Mouse (Mus musculus): ENCODE results near the gene Sbk1.
A peak's percentile ranks its signal among the peaks of the same experiment; 100 is the strongest.
"Not testable (repeated sequence)": the region's sequence is repeated elsewhere in the genome, so short reads cannot be mapped to it uniquely, and the experiment has no call there.

Sbk1 gene

GRCm38 (mm10) chr7:126288571-126289091, 16.2 kb downstream of the Sbk1 start:
- DNase-seq, result peak; percentile 72 to 76

GRCm38 (mm10) chr7:126289371-126289770, 17.0 kb downstream of the Sbk1 start:
- no peak for DNase-seq

GRCm38 (mm10) chr7:126289956-126290355, 17.5 kb downstream of the Sbk1 start:
- DNase-seq, result no peak

GRCm38 (mm10) chr7:126291681-126292545, 19.5 kb downstream of the Sbk1 start:
- DNase-seq, result no peak

- no peak for DNase-seq
These were observed 20.7 kb downstream of the Sbk1 start for GRCm38 (mm10) chr7:126293091-126293490.

GRCm38 (mm10) chr7:126297579-126298460, 25.4 kb downstream of the Sbk1 start:
- DNase-seq, result peak; percentile 74 to 80

- DNase-seq, result no peak
These were observed 26.4 kb downstream of the Sbk1 start for GRCm38 (mm10) chr7:126298856-126299255.

GRCm38 (mm10) chr7:126301831-126302230, 29.4 kb downstream of the Sbk1 start:
- not testable (repeated sequence) for DNase-seq

- no peak for DNase-seq
These were observed 39.4 kb downstream of the Sbk1 start for GRCm38 (mm10) chr7:126311822-126312221.

GRCm38 (mm10) chr7:126313309-126313708, 40.9 kb downstream of the Sbk1 start:
- no peak for DNase-seq

- DNase-seq, result no peak
These were observed 41.9 kb downstream of the Sbk1 start for GRCm38 (mm10) chr7:126314273-126314672.

- DNase-seq, result peak; percentile 85 to 87
These were observed 51.3 kb downstream of the Sbk1 start for GRCm38 (mm10) chr7:126323729-126324128.

- DNase-seq, result no peak
These were observed 52.4 kb downstream of the Sbk1 start for GRCm38 (mm10) chr7:126324791-126325190.

- not testable (repeated sequence) for DNase-seq
These were observed 53.3 kb downstream of the Sbk1 start for GRCm38 (mm10) chr7:126325576-126326273.

GRCm38 (mm10) chr7:126328848-126329247, 56.4 kb downstream of the Sbk1 start:
- DNase-seq, result not testable (repeated sequence)

GRCm38 (mm10) chr7:126329907-126330645, 57.7 kb downstream of the Sbk1 start:
- DNase-seq, result no peak

GRCm38 (mm10) chr7:126330693-126331092, 58.3 kb downstream of the Sbk1 start:
- DNase-seq, result no peak

- no peak for DNase-seq
These were observed 60.3 kb downstream of the Sbk1 start for GRCm38 (mm10) chr7:126332691-126333090.

GRCm38 (mm10) chr7:126335556-126335955, 63.1 kb downstream of the Sbk1 start:
- DNase-seq, result peak; percentile 17 to 18

GRCm38 (mm10) chr7:126338906-126339305, 66.5 kb downstream of the Sbk1 start:
- DNase-seq, result no peak

GRCm38 (mm10) chr7:126339521-126339971, 67.1 kb downstream of the Sbk1 start:
- no peak for DNase-seq

GRCm38 (mm10) chr7:126340206-126340618, 67.8 kb downstream of the Sbk1 start:
- DNase-seq, result no peak
